Mouse (Mus musculus): ENCODE measurements around the gene Tnni3k.
"Not testable (repeated sequence)": the region's sequence is repeated elsewhere in the genome, so short reads cannot be mapped to it uniquely, and the experiment has no call there.

Tnni3k gene

DNA sequence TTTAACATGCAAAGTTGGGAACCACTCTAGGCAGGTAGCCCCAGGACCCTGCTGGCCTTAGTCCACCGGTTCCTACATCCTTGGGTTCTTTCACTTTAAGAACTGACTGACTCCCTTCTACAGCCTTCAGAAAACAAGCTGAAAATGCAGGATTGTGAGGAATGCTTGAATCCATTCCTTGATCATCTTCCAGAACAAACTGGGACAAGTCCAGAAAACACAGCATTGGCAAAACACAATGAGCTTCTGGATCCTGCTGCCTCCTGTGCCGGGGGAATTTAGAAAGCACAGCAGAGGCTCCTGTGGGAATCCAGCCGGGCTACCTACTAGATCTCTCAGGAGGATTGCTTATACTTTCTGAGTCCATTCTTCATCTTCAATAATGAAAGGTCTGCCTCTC is 229.5 kb downstream of the Tnni3k start:
- no peak for DNase-seq (ENCODE audit: low spot score)

DNA sequence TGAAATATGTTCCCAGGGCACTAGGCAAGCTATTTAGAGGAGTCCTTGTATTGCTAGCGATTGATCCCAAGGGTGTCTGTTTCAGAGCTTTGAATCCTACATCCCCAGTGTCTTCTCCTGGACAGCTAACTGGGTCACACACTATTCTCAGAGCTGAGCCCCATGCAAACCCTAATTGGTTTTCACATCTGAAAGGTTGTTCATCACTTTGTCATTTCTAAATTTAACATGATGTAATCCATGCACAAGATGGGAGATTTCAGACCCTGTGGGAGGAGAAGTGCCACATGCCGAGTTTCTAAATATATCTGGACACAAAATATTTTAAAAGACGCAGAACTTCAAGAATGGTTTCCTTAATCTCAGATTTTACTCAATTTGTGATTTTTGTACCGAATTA is 230.5 kb downstream of the Tnni3k start:
- DNase-seq (ENCODE audit: low spot score), result no peak

DNA sequence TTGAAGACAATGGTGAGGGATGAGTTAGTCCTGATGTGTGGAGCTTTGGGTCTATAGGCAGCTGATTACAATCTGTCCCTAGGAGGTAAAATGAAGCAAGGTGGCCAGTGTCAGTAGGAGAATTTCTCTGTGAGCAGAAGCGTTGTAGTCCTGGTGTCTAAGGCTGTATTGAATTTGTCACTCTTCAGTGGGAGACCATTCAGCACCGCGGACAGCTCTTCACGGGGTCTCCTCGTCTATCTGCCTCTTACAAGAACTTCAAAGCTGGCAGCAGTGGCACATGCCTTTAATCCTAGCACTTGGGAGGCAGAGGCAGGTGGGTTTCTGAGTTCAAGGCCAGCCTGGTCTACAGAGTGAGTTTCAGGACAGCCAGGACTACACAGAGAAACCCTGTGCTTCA is 235.5 kb downstream of the Tnni3k start:
- DNase-seq (ENCODE audit: low spot score), result not testable (repeated sequence)

DNA sequence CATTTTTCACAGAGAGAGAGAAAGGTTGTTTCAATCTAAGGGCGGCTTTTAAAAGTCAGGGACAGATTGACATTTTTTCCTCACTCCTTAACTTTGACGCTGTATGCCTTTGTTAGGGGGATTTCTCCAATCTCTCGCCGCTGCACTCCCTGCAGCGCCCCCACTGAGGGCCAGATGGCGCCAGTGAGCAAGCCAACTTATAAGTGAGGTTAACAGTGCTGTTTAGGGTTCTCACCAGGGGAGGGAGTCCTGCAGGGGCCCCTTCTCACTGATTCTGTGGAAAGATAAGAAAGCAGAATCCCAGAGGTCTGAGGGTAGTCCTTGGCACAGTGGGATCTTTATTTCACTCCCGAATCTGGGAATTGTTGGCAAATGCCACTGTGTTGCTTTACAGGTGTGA is 237.5 kb downstream of the Tnni3k start:
- DNase-seq (ENCODE audit: low spot score), result no peak

DNA sequence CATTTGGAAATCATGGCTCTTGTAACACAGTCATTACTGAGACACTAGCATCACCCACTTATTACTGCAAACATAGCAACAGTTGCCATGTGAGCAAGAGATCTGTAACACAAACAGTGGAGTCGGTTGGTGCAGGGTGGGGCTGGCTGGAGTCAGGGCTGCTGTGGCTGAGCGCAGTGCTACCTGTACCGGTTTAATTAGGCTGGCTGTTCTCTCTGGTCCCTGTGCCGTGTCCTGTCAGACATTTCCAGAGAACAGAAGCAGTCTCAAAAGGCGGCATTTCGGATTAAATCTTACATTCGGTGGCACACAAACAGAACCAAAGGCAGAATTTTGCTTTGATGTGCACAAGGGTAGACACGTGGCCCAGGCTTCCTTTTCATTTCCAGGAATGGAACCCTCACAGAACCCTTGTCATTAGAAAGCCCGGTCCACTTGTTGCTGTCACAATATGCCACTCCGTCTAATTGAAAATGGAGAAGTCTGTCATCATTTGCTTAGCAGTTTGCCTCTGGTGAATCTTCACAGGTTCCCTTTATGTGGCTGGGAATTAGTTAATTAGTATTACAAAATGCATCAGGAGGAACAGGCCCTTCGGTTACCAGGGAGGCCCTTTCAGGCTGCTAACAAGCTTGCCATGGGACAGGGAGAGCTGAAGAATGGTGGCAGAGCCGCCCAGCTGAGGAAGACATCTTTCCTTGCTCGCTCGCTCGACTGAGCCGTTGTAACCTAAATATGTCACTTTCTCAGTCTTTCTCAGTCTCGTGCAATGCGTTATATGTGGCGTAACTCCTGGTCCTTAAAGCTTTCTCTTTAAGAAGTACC is 238.2 kb downstream of the Tnni3k start:
- DNase-seq (ENCODE audit: low spot score), result no peak

DNA sequence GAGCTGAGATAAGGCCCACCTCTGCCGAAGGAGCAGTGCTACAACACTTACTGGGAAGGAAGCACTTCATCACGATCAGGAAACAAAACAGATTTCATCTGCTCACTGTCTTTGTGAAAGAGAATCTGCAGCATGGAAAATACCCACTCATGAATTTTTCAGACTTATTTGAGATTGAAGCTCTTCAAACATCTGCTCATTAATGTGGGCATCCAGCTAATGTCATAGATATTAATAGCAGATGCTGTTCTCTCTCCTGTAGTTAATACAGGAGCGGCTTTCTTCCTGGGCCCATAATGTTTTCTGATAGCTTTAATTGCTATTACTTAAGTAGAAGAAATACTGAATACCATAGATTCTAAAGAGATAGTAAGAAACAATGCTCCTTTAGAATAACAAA is 239.0 kb downstream of the Tnni3k start:
- no peak for DNase-seq (ENCODE audit: low spot score)

DNA sequence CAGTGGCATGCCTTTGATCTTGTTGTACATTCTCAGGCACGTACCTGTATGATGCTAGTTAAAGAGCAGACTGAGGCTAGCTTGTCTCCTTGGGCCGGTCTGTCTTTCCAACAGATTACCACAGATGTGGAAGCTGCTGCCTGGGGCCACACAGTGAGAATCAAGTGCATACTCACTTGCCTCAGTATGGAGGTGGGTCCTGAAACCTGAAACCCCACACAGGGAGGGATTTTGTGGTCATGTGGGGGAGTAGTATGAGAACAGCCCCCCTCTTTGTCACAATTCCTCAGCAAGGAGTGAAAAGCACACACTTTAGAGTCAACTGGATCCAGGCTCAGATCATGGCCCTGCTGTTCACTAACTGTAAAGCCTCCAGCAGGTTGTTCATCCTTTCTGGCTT is 239.6 kb downstream of the Tnni3k start:
- no peak for DNase-seq (ENCODE audit: low spot score)

DNA sequence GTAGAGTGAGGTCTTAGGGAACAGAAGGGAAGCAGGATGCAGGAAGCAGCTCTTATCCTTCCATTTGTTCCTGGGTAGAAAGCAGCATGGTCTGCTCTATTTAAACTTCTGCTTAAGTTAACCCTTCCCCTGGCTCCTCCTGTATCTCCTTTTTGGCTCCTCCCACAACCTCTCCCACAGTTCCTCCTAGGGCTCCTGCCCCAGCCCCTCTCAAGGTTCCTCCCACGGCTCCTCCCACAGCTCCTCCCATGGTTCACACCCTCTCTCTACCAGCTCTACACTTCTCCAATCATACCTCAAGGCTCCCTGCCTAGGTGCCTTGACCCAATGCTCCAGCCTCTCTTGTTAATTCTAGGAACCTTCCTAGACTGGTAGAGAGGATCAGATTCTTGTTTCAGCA is 242.3 kb downstream of the Tnni3k start:
- no peak for DNase-seq (ENCODE audit: low spot score)

DNA sequence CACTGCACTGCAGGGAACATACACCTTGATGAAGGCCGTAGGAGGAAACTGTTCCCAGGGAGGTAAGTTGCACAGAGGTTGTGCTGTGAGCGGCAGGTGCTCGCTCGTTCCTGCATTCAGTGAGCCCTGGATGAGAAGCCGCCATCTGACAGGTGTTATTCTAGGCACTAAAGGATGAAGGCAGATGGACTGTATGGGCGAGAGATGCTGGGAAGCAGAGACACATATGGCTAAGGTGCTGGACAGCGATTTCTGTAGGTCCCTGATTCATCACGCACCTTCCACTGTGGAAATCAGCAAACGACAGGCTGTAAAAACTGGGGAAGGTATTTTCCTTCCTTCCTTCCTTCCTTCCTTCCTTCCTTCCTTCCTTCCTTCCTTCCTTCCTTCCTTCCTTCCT is 243.4 kb downstream of the Tnni3k start:
- no peak for DNase-seq (ENCODE audit: low spot score)

DNA sequence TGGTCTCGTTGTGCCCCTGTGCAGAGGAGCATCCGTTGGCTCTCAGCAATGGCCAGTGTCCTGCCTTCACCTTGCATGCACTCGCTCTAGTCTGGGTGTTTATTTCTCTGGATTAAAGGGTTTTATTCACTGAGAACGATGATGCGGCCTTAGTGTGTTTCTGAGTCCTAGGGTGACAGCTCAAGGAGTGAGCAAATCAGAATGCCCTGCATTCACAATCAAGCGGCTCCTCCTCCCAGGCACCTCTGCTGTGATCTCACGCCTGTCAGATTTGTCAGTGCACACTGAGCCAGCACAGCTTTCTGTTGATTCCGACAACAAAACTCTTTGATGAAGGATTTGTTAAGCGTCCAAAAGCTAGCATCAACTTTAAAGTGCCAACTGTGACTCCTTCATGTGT is 243.9 kb downstream of the Tnni3k start:
- DNase-seq (ENCODE audit: low spot score), result no peak

DNA sequence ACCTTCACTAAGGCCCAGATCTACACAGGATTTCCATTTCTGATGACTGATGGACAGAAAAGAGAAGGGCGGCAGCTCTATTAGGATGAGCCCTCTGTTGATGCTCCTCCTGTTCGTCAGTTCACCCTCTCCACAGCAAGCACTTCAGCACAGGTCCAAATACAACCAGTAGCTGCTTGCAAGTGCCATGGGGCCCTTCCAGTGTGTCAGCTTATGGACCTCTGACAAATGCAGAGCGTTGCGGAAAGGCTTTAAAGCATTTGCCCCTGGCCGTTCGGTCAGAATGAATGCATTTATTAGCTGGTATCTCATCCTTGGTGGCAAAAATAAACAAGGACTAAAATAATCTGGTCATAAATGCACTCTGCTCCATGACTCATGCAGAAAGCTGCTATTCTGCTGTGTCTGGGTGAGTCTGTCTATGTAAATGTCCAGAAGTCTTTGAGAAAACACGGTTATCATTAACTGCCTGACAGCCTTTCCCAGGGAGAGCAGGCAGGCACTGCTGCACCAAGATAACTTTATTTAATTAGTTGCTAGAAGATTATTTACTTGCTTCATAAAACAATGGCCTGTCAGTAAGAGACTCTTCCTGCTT is 244.8 kb downstream of the Tnni3k start:
- no peak for DNase-seq (ENCODE audit: low spot score)

DNA sequence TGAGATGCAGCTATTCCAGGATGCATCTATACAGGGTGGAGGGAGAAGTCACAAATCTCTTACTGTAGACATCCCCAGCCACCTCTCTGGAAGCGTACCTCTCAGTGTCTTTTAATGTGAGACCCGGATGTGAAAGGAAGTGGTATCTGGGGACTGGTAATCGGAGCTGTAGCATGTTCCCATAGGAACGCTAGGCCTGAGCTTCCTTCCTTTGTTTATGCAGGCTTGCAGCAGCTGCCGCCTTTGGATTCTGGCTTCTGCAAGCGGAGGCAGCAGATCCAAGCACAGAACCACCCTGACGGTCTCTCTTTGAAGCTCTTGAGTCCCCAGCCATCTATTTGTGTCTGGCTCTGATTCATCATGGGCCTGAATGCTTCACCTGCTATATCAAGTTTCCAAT is 248.6 kb downstream of the Tnni3k start:
- no peak for DNase-seq (ENCODE audit: low spot score)

DNA sequence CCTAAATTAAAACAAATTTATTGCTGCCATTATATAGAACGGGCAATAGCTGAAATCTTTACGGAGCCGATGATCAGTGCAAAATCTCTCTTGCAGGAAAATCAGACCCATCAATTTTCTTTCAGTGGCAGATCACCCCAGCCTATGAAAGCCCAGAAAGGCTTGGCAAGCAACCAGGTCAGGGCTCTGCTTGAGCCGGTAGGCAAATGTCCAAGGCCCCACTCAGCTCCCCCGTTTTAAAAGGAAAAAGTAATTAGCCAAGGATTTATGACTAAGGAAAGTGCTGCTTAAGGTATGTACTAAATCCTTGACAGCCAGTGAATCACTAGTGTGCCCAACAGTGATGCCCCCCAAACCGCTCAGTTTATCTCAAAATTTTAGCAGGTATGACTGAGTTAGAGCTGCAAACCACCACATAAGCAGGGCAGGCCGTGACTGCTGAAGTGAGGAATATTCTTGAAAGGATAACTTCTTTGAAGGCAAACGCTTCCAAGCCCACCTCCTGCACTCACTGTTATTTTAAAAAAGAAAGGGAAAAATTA is 254.2 kb downstream of the Tnni3k start:
- DNase-seq (ENCODE audit: low spot score), result no peak

DNA sequence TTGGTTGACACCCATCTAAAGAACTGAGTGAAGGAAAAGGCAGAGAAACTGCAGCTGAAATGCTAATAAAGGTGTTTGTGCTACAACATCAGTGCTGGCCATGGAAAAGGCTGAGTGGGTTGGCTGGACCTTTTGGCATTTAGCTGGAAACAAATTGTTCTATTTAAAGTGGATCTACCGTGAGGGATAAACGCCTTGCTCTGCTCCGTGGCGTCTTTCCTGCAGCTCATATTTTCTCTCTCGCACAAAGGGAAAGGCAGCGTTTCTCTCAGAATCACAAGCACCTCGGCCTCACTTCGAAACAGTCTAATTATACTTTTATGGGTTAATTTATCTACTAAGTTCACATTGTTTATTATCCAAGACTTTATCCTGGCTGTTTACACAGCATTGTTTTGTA is 254.8 kb downstream of the Tnni3k start:
- DNase-seq (ENCODE audit: low spot score), result no peak

DNA sequence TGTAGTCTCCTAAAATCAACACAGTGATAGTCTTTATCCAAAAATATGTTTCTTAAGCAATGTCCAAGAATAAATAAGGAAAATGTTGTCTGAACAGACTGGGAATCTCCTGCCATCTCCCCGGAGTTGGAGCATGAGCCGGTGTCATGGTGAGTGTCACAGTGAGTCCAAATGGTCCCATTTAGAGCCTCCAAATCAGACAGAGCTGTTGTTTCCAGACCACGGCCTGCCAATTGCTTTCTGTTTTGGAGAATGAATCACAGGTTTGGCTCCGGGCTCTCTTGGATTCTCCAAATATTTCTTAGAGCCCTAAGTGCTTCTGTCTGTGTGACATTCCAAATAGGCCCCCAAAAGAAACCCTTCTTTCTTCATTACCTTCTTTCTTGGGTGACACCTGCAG is 256.4 kb downstream of the Tnni3k start:
- no peak for DNase-seq (ENCODE audit: low spot score)

DNA sequence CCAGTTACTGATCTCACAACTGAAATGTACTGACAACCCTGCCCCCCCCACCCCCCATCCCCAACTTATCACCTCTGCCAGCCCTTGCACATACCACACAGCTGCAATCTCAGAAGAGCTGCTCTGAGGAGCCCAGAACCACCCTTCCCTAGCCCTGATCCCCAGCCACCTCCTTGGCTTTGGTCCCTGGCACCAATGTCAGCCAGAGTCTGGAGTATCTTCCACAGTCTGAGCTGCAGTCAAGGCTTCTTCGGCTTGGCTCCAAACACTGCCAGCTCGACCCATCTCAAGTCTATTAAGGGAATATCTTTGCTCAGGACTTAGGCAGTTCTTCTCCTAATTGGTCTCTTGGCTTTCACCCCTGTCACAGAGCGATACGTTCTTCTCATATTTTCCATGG is 261.6 kb downstream of the Tnni3k start:
- DNase-seq (ENCODE audit: low spot score), result no peak

DNA sequence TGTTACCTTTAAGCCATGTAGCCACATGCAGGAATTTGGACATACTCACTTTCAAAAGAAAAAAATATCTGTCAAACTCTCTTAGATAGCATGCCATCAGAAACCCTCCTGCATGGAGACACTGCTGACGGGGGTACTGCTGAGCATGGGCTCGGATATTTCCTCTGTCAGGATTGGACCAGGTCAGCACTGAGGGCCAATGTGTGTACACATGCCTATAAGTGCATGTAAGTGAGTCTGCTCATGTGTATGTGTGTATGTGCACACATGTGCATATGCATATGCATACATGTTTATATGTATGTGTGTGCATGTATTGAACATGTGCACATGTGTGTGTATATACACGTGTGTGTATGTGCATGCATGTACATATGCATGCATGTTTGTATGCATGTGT is 267.6 kb downstream of the Tnni3k start:
- DNase-seq (ENCODE audit: low spot score), result no peak

DNA sequence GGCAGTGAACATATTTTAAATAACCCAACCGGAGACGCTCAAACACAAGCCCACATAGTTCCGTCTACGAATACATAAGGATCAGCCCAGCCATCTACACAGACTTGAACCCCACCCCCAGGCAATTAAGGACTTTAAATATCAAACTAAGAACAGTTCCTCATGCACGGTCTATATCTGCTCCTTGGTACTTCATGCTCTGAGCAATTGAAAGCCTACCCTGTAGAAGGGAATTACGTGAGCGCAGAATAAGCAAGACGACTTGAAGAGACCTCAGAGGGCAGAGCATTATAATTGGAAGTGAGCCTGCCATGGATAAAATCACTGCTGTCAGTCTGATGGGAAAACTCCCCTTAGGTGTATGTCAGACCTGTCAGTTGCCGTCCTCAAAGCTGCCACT is 268.9 kb downstream of the Tnni3k start:
- DNase-seq (ENCODE audit: low spot score), result no peak

DNA sequence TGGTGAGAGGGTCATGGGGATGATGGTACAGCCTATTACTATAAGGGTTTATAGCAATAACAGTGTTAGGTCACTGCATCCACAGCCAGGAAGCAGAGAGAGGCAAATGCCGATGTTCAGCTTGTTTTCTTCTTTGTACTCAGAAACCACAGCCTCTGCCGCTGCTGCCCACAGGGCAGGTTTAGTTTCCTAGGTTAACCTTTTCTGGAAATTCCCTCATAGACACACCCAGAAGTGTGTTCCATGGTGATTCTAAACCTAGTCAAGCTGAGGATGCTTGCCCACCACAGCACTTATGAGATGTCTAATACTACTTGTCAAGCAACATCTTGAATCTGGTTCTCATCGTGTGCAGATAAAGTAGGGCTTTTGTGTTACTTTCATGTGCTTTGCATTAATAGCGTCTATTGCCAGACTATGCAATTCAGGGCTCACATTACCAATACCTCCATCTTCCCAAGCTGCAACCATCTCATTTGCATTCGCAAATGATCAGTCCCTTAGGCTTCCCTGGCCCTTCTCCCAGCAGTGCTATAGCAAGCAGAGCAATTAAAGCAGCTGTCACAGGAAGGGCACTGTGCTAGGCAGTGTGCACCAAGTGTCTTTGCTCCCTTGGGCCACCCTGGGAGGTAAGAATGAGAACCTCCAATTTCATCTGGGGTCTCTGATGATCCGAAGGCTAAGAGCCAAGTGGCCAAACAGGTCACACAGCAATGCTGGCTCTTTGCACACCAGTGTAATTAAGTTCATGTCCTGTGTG is 276.2 kb downstream of the Tnni3k start:
- no peak for DNase-seq (ENCODE audit: low spot score)

DNA sequence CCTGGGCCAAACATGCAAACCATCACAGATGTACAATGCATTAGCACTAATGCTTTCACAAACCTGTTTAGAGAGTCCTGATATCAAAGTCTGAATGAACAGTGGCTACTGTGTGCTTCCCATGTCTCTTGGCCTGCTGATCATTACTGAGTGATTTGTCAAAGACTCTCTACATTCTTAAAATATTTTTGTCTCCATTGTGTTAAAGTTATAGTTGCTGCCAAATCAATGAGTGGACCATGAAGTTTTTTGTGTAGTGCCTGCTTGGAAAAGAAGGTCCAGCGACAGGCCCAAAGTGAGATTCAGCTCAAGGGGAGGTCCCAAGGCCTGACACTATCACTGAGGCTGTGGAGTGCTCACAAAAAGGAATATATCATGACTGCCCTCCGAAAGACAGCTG is 283.6 kb downstream of the Tnni3k start:
- no peak for DNase-seq (ENCODE audit: low spot score)

DNA sequence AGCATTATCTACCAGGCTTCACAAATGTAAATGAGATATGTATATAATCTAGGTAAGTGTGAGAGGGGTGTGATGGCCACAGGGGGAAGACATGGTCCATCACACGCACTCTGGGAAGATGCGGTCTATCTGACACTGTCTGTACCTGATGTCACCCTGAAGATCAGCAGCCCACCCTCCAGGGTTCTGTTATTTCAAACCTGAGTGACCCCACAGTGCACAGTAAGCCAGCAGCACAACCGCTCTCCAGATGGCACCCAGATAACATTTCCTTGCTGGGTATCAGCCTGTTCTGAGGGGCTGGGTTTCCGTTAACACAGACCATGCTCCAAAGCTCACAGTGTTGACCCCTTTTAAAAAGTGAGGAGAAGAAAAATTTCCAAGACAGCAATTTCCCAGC is 288.9 kb downstream of the Tnni3k start:
- DNase-seq (ENCODE audit: low spot score), result no peak

DNA sequence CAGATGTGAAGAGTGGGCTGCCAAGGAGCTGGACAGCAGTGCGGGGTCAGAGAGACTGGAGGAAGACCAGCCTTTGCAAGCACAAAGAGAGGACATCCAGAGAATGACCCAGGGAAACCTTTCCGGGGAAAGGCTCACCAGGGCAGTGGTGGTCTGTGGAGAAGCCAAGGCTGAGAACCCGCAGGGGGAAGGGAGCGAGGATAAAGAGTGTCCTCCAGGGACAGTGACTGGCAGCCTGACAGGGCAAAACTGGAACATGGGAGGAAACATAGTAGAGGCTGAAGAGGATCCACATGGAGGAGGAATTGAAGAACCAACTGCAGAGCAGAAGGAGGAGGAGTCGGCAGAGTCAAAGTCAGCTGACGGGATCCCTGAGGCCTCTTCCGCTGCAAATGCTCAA is 291.1 kb downstream of the Tnni3k start:
- no peak for DNase-seq (ENCODE audit: low spot score)

DNA sequence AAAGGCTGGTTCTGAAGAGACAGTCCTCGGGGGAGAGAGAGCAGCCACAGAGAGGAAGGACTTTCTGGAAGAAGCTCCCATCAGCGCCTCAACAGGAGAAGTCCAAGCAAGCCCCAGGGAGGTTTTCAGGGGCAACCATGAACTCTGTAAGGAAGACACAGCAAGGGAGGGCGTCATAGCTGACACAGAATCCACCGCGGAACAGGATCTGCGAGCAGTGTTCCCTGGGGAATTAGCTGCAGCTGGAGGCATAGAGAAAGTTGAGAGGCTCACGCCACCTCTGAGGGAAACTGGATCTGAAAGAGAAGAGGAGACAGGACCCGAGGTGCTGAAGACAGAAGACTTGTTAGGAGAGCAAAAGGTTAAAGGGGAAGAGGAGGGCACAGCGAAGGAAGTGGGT is 291.8 kb downstream of the Tnni3k start:
- no peak for DNase-seq (ENCODE audit: low spot score)
